Mouse (Mus musculus): ENCODE results near the gene Zic1. TPM values are rescaled to one million over a fixed set of nuclear protein-coding genes. Genes with fewer than 3 reads are reported as not detected.

The Zic1 gene
- polyA plus RNA-seq, 1 experiment from 2014 or later, result 3.3 TPM

DNA sequence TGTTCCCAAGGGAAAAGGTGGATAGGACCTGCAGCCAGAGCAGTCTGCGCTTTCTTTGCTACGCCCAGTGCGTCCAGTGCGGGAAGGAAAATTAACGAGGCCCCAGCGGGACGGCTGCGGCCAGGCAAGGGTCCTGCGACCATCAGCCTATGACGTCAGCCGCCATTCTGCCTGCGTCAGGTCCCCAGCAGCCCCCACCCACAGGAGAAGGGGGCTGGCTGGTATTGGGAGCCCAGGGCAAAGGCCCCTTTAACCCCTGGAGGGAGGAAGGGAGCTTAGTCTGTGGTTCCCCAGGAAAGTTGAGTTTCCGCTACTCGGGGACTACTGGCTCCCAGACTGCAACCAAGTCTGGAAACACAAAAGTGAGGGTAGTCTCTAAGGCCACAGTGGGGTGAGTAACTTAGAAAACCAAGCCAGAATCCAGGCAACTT lies 14.7 kb downstream of the Zic1 start:
- DNase-seq (ENCODE audit: low spot score) (no peak), ATAC-seq (replicated peaks; ENCODE audit: insufficient number of reproducible peaks, low FRiP score, low TSS enrichment, low read depth) (0 out of 2 replicates have a peak, but pooled peaks have one; percentile 22)
- Histone ChIP-seq H3K27ac (replicated peaks; ENCODE audit: low read depth, low read length) (no peak overlapping the region), H3K27me3 (ENCODE audit: control insufficient read depth, insufficient read depth, low read length) (peaks cover 34% of the 10 kb centered on the region), H3K9ac (replicated peaks; ENCODE audit: low read length) (no peak overlapping the region), H3K36me3 (replicated peaks; ENCODE audit: control insufficient read depth, insufficient read depth, low read depth, low read length) (no peaks in the 10 kb centered on the region), H3K9me3 (replicated peaks; ENCODE audit: control insufficient read depth, low read length) (no peaks in the 10 kb centered on the region), H3K4me2 (ENCODE audit: low read depth, low read length) (peak overlapping the region; percentile 15; the same call in 1 of the 2 replicates), H3K4me1 (ENCODE audit: control insufficient read depth, insufficient read depth, low read length) (no peaks in the 10 kb centered on the region), H3K4me3 (ENCODE audit: low read depth, low read length) (0 out of 2 replicates have a peak overlapping the region, but pooled peaks have one; percentile 14)
- WGBS, result under 1% methylated on average over 14 of the region's 14 CpGs

DNA sequence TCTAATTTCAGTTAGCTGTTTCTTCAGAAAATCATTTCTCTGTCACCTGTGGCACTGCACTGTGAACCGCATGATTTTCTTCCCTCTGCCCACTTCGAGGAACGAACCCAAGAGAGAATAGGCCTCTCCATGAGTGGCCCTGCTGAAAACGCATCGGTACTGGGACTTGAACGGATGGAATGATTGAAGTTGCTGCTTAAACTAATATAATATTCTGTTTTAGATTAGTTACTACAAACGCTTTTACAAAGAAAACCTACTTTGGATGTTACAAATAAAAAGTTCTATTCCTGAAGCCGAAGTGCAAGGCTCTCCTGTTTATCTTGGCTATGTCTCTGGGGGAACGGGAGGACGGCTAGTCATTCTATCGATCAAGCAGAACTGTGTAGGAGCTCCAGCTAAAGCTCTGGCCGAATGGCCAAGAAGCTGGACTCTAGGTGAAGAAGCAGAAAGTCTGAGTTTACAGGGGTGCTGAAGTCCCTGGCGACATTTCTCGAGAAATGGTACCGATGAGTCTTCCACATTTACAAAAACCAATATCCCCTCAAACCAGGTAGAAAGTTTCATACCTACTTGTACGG lies 15.3 kb downstream of the Zic1 start:
- 0 out of 2 replicates have a peak overlapping the region, but pooled peaks have one; percentile 14 for H3K4me3 ChIP-seq (ENCODE audit: low read depth, low read length)
- no peak overlapping the region; the same call in 1 of the 2 replicates for H3K4me2 ChIP-seq (ENCODE audit: low read depth, low read length)

DNA sequence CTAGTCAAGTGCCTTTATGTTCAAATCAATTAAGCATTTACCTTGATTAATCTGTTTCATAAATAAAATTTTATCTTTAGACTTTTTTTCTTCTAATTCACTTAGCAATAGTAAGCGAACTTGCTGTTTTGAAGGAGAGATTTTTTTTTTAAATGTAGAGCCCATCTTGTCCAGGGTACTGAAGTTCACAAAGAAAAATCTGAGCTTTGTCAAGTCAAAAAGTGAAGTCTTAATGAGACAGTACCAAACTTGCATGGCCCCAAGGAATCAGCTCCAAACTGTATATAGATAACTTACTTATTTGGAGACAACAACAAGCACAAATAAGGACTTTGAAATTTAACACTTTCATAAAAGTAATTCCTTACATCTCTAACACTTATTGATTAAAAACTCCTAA lies 16.9 kb downstream of the Zic1 start:
- DNase-seq (ENCODE audit: low spot score) (no peak), ATAC-seq (replicated peaks; ENCODE audit: insufficient number of reproducible peaks, low FRiP score, low TSS enrichment, low read depth) (no peak)
- H3K9ac ChIP-seq (replicated peaks; ENCODE audit: low read length), result no peak overlapping the region
- no peaks in the 10 kb centered on the region for H3K36me3 ChIP-seq (replicated peaks; ENCODE audit: control insufficient read depth, insufficient read depth, low read depth, low read length)
- WGBS, result 38% methylated on average over 1 of the region's 1 CpGs
- no peaks in the 10 kb centered on the region for H3K9me3 ChIP-seq (replicated peaks; ENCODE audit: control insufficient read depth, low read length)
- H3K27me3 ChIP-seq (ENCODE audit: control insufficient read depth, insufficient read depth, low read length), result peaks cover 17% of the 10 kb centered on the region
- H3K4me3 ChIP-seq (ENCODE audit: low read depth, low read length), result no peak overlapping the region
- no peak overlapping the region for H3K4me2 ChIP-seq (ENCODE audit: low read depth, low read length)
- no peak overlapping the region for H3K27ac ChIP-seq (replicated peaks; ENCODE audit: low read depth, low read length)
- no peaks in the 10 kb centered on the region for H3K4me1 ChIP-seq (ENCODE audit: control insufficient read depth, insufficient read depth, low read length)

More for the DNA sequence above, 15.3 kb downstream of the Zic1 start:
- no peaks in the 10 kb centered on the region for H3K36me3 ChIP-seq (replicated peaks; ENCODE audit: control insufficient read depth, insufficient read depth, low read depth, low read length)
- no peaks in the 10 kb centered on the region for H3K9me3 ChIP-seq (replicated peaks; ENCODE audit: control insufficient read depth, low read length)
- H3K27ac ChIP-seq (replicated peaks; ENCODE audit: low read depth, low read length), result no peak overlapping the region
- peaks cover 28% of the 10 kb centered on the region for H3K27me3 ChIP-seq (ENCODE audit: control insufficient read depth, insufficient read depth, low read length)
- ATAC-seq (replicated peaks; ENCODE audit: insufficient number of reproducible peaks, low FRiP score, low TSS enrichment, low read depth) (no peak), DNase-seq (ENCODE audit: low spot score) (no peak)
- H3K4me1 ChIP-seq (ENCODE audit: control insufficient read depth, insufficient read depth, low read length), result no peaks in the 10 kb centered on the region
- WGBS, result under 1% methylated on average over 16 of the region's 16 CpGs
- H3K9ac ChIP-seq (replicated peaks; ENCODE audit: low read length), result no peak overlapping the region

DNA sequence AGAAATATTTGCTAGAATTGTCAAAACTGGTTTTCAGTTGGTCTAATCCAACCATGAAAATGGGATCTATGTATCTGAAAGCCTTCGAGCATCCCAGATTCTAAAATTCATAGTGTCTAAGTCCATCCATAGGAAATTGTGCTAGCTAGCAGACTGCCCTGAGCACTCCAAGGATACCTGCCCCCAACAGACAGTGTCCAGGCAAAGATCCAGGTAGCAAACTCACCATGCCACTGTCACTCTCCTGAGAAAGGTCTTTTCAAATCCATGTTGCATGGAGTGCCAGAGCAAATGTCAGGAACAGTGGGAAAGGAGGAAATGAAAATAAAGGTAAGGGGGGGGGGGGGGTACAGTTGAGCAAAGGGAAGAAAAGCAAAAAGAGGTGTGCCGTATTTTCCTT lies 18.0 kb downstream of the Zic1 start:
- H3K4me2 ChIP-seq (ENCODE audit: low read depth, low read length), result no peak overlapping the region
- no peak for ATAC-seq (replicated peaks; ENCODE audit: insufficient number of reproducible peaks, low FRiP score, low TSS enrichment, low read depth)
- H3K4me1 ChIP-seq (ENCODE audit: control insufficient read depth, insufficient read depth, low read length), result no peaks in the 10 kb centered on the region

More for the DNA sequence above, 18.0 kb downstream of the Zic1 start:
- Histone ChIP-seq H3K27me3 (ENCODE audit: control insufficient read depth, insufficient read depth, low read length) (peaks cover 14% of the 10 kb centered on the region), H3K27ac (replicated peaks; ENCODE audit: low read depth, low read length) (no peak overlapping the region), H3K4me3 (ENCODE audit: low read depth, low read length) (no peak overlapping the region), H3K36me3 (replicated peaks; ENCODE audit: control insufficient read depth, insufficient read depth, low read depth, low read length) (no peaks in the 10 kb centered on the region), H3K9ac (replicated peaks; ENCODE audit: low read length) (no peak overlapping the region), H3K9me3 (replicated peaks; ENCODE audit: control insufficient read depth, low read length) (no peaks in the 10 kb centered on the region)
- WGBS, result 72% methylated on average over 2 of the region's 2 CpGs
- DNase-seq (ENCODE audit: low spot score), result no peak

Other genes starting within 250 kb of the Zic1 start
- gene Zic4, start 3.4 kb downstream of the Zic1 start, polyA plus RNA-seq (2014; fragmentation: Nextera tagmentation; extraction: Ambion mirVana), result 6.7 and 6.9 TPM in 2 replicates